Mouse (Mus musculus): ENCODE results near the gene Ttc25. TPM values are rescaled to one million over a fixed set of nuclear protein-coding genes. Genes with fewer than 3 reads are reported as not detected.

Gene Ttc25
- polyA plus RNA-seq, 1 experiment from 2014 or later = 0.58 TPM

- Histone ChIP-seq H3K36me3 (ENCODE audit: control insufficient read depth, insufficient read depth, low read length) (no peaks in the 10 kb centered on the region), H3K27ac (ENCODE audit: low read depth, low read length) (no peak overlapping the region), H3K4me3 (ENCODE audit: low read length) (peak overlapping the region; percentile 5; the same call in 1 of the 2 replicates), H3K27me3 (ENCODE audit: control insufficient read depth, insufficient read depth, low read length) (no peaks in the 10 kb centered on the region), H3K4me2 (replicated peaks; ENCODE audit: low read depth, low read length) (peak overlapping the region; percentile 39), H3K9me3 (ENCODE audit: control insufficient read depth, low read length) (no peaks in the 10 kb centered on the region), H3K9ac (ENCODE audit: low read depth, low read length) (no peak overlapping the region), H3K4me1 (ENCODE audit: control insufficient read depth, insufficient read depth, low read length) (0 out of 2 replicates have a peak, but pooled peaks cover 8% of the 10 kb centered on the region)
- peak; percentile 41; the same call in 1 of the 2 replicates for ATAC-seq (ENCODE audit: low FRiP score, low TSS enrichment)
- 11% methylated on average over 8 of the region's 8 CpGs for WGBS
These were observed 25.2 kb downstream of the Ttc25 start for GRCm38 (mm10) chr11:100570430-100571201.

- Histone ChIP-seq H3K36me3 (ENCODE audit: control insufficient read depth, insufficient read depth, low read length) (no peaks in the 10 kb centered on the region), H3K9ac (ENCODE audit: low read depth, low read length) (peak overlapping the region; percentile 32; the same call in 1 of the 2 replicates), H3K27me3 (ENCODE audit: control insufficient read depth, insufficient read depth, low read length) (no peaks in the 10 kb centered on the region), H3K4me2 (replicated peaks; ENCODE audit: low read depth, low read length) (peak overlapping the region; percentile 39), H3K27ac (ENCODE audit: low read depth, low read length) (no peak overlapping the region), H3K4me1 (ENCODE audit: control insufficient read depth, insufficient read depth, low read length) (0 out of 2 replicates have a peak, but pooled peaks cover 8% of the 10 kb centered on the region), H3K4me3 (ENCODE audit: low read length) (peak overlapping the region; percentile 5; the same call in 1 of the 2 replicates), H3K9me3 (ENCODE audit: control insufficient read depth, low read length) (no peaks in the 10 kb centered on the region)
- ATAC-seq (ENCODE audit: low FRiP score, low TSS enrichment) = no peak; the same call in 1 of the 2 replicates
- WGBS = 8% methylated on average over 16 of the region's 16 CpGs
These were observed 25.8 kb downstream of the Ttc25 start for GRCm38 (mm10) chr11:100571202-100571567.

GRCm38 (mm10) chr11:100574188-100574587 lies 28.8 kb downstream of the Ttc25 start:
- Histone ChIP-seq H3K9me3 (ENCODE audit: control insufficient read depth, low read length) (no peaks in the 10 kb centered on the region), H3K9ac (ENCODE audit: low read depth, low read length) (no peak overlapping the region), H3K4me3 (ENCODE audit: low read length) (peak overlapping the region; percentile 65; the same call in 1 of the 2 replicates), H3K4me1 (ENCODE audit: control insufficient read depth, insufficient read depth, low read length) (0 out of 2 replicates have a peak, but pooled peaks cover 8% of the 10 kb centered on the region), H3K4me2 (replicated peaks; ENCODE audit: low read depth, low read length) (peak overlapping the region; percentile 53), H3K36me3 (ENCODE audit: control insufficient read depth, insufficient read depth, low read length) (peaks cover 13% of the 10 kb centered on the region; the same call in 1 of the 2 replicates), H3K27me3 (ENCODE audit: control insufficient read depth, insufficient read depth, low read length) (no peaks in the 10 kb centered on the region), H3K27ac (ENCODE audit: low read depth, low read length) (no peak overlapping the region)
- WGBS = 77% methylated on average over 3 of the region's 3 CpGs
- ATAC-seq (ENCODE audit: low FRiP score, low TSS enrichment) = no peak

GRCm38 (mm10) chr11:100574708-100575483 lies 29.5 kb downstream of the Ttc25 start, which contains the start of gene Cnp:
Gene Cnp (plus strand): TSS chr11:100574904.
- peak; percentile 79 for ATAC-seq (ENCODE audit: low FRiP score, low TSS enrichment)
- 2% methylated on average over 47 of the region's 47 CpGs for WGBS

GRCm38 (mm10) chr11:100575484-100575855 lies 30.1 kb downstream of the Ttc25 start:
- Histone ChIP-seq H3K27ac (ENCODE audit: low read depth, low read length) (peak overlapping the region; percentile 13; the same call in 1 of the 2 replicates), H3K4me2 (replicated peaks; ENCODE audit: low read depth, low read length) (peak overlapping the region; percentile 53), H3K4me1 (ENCODE audit: control insufficient read depth, insufficient read depth, low read length) (0 out of 2 replicates have a peak, but pooled peaks cover 5% of the 10 kb centered on the region), H3K9ac (ENCODE audit: low read depth, low read length) (peak overlapping the region; percentile 53), H3K4me3 (ENCODE audit: low read length) (peak overlapping the region; percentile 65), H3K27me3 (ENCODE audit: control insufficient read depth, insufficient read depth, low read length) (no peaks in the 10 kb centered on the region), H3K9me3 (ENCODE audit: control insufficient read depth, low read length) (no peaks in the 10 kb centered on the region), H3K36me3 (ENCODE audit: control insufficient read depth, insufficient read depth, low read length) (peaks cover 24% of the 10 kb centered on the region; the same call in 1 of the 2 replicates)
- no peak for ATAC-seq (ENCODE audit: low FRiP score, low TSS enrichment)
- WGBS = 42% methylated on average over 2 of the region's 2 CpGs

More at GRCm38 (mm10) chr11:100574708-100575483, 29.5 kb downstream of the Ttc25 start, which contains the start of gene Cnp:
- no peaks in the 10 kb centered on the region for H3K27me3 ChIP-seq (ENCODE audit: control insufficient read depth, insufficient read depth, low read length)
- peak within 1 kb of the TSS; percentile 53 for H3K9ac ChIP-seq (ENCODE audit: low read depth, low read length)
- H3K36me3 ChIP-seq (ENCODE audit: control insufficient read depth, insufficient read depth, low read length) = peaks cover 19% of the 10 kb centered on the region; the same call in 1 of the 2 replicates
- 0 out of 2 replicates have a peak, but pooled peaks cover 8% of the 10 kb centered on the region for H3K4me1 ChIP-seq (ENCODE audit: control insufficient read depth, insufficient read depth, low read length)
- no peaks in the 10 kb centered on the region for H3K9me3 ChIP-seq (ENCODE audit: control insufficient read depth, low read length)
- H3K4me3 ChIP-seq (ENCODE audit: low read length) = peak within 1 kb of the TSS; percentile 65
- H3K27ac ChIP-seq (ENCODE audit: low read depth, low read length) = peak within 1 kb of the TSS; percentile 13; the same call in 1 of the 2 replicates
- peak within 1 kb of the TSS; percentile 53 for H3K4me2 ChIP-seq (replicated peaks; ENCODE audit: low read depth, low read length)

- Histone ChIP-seq H3K27ac (ENCODE audit: low read depth, low read length) (no peak overlapping the region), H3K27me3 (ENCODE audit: control insufficient read depth, insufficient read depth, low read length) (no peaks in the 10 kb centered on the region), H3K4me1 (ENCODE audit: control insufficient read depth, insufficient read depth, low read length) (0 out of 2 replicates have a peak, but pooled peaks cover under 1% of the 10 kb centered on the region), H3K36me3 (ENCODE audit: control insufficient read depth, insufficient read depth, low read length) (peaks cover 31% of the 10 kb centered on the region; the same call in 1 of the 2 replicates), H3K4me3 (ENCODE audit: low read length) (no peak overlapping the region), H3K9me3 (ENCODE audit: control insufficient read depth, low read length) (no peaks in the 10 kb centered on the region), H3K4me2 (replicated peaks; ENCODE audit: low read depth, low read length) (no peak overlapping the region), H3K9ac (ENCODE audit: low read depth, low read length) (no peak overlapping the region)
- 73% methylated on average over 21 of the region's 21 CpGs for WGBS
- ATAC-seq (ENCODE audit: low FRiP score, low TSS enrichment) = no peak
These were observed 30.8 kb downstream of the Ttc25 start for GRCm38 (mm10) chr11:100576256-100576655.

GRCm38 (mm10) chr11:100577852-100578599 lies 32.6 kb downstream of the Ttc25 start:
- H3K4me2 ChIP-seq (replicated peaks; ENCODE audit: low read depth, low read length) = no peak overlapping the region
- H3K9me3 ChIP-seq (ENCODE audit: control insufficient read depth, low read length) = no peaks in the 10 kb centered on the region
- no peak overlapping the region for H3K4me3 ChIP-seq (ENCODE audit: low read length)
- H3K36me3 ChIP-seq (ENCODE audit: control insufficient read depth, insufficient read depth, low read length) = peaks cover 48% of the 10 kb centered on the region; the same call in 1 of the 2 replicates
- no peak for ATAC-seq (ENCODE audit: low FRiP score, low TSS enrichment)
- H3K27me3 ChIP-seq (ENCODE audit: control insufficient read depth, insufficient read depth, low read length) = no peaks in the 10 kb centered on the region
- H3K27ac ChIP-seq (ENCODE audit: low read depth, low read length) = no peak overlapping the region
- 64% methylated on average over 8 of the region's 8 CpGs for WGBS
- H3K4me1 ChIP-seq (ENCODE audit: control insufficient read depth, insufficient read depth, low read length) = no peaks in the 10 kb centered on the region
- H3K9ac ChIP-seq (ENCODE audit: low read depth, low read length) = no peak overlapping the region

- WGBS = 89% methylated on average over 9 of the region's 9 CpGs
- H3K27me3 ChIP-seq (ENCODE audit: control insufficient read depth, insufficient read depth, low read length) = no peaks in the 10 kb centered on the region
- no peaks in the 10 kb centered on the region for H3K9me3 ChIP-seq (ENCODE audit: control insufficient read depth, low read length)
- no peak overlapping the region for H3K4me2 ChIP-seq (replicated peaks; ENCODE audit: low read depth, low read length)
- peaks cover 59% of the 10 kb centered on the region for H3K36me3 ChIP-seq (ENCODE audit: control insufficient read depth, insufficient read depth, low read length)
- no peaks in the 10 kb centered on the region for H3K4me1 ChIP-seq (ENCODE audit: control insufficient read depth, insufficient read depth, low read length)
- no peak overlapping the region for H3K4me3 ChIP-seq (ENCODE audit: low read length)
- H3K27ac ChIP-seq (ENCODE audit: low read depth, low read length) = no peak overlapping the region
- ATAC-seq (ENCODE audit: low FRiP score, low TSS enrichment) = no peak
- no peak overlapping the region for H3K9ac ChIP-seq (ENCODE audit: low read depth, low read length)
These were observed 33.9 kb downstream of the Ttc25 start for GRCm38 (mm10) chr11:100579116-100579799.

Data from kidney, embryonic 14.5 days (tissue).